8 mouse cellular contexts compared by ENCODE assay signal in genomic region chr7:28597642-28598446, GRCm38 (mm10). TPM values are rescaled to one million over a fixed set of nuclear protein-coding genes. Genes with fewer than 3 reads are reported as not detected.
DNase-seq lines count a peak whose midpoint lies in the region; ATAC-seq and TF ChIP-seq lines count a peak whose summit lies in the region.

Gene Samd4b (minus strand): TSS chr7:28598144.
Gene Pak4 (minus strand): TSS chr7:28598185.

- H3K9ac ChIP-seq in ES-Bruce4 (ENCODE audit: low read depth, poor library complexity, severe bottlenecking) = peak within 1 kb of the TSS; percentile 85
- peak within 1 kb of the TSS; percentile 71 for H3K9ac ChIP-seq in forebrain, embryonic 14.5 days (ENCODE audit: low read length)
- H3K9ac ChIP-seq in neural tube, embryonic 15.5 days (replicated peaks) = peak within 1 kb of the TSS; percentile 59

- H3K4me2 ChIP-seq in forebrain, embryonic 14.5 days (ENCODE audit: low read length) = peak within 1 kb of the TSS; percentile 76
- H3K4me2 ChIP-seq in neural tube, embryonic 15.5 days = peak within 1 kb of the TSS; percentile 84

- no peaks in the 10 kb centered on the region for H3K36me3 ChIP-seq in ES-Bruce4 (ENCODE audit: control insufficient read depth, insufficient read depth, low read length, poor library complexity, severe bottlenecking)
- no peaks in the 10 kb centered on the region for H3K36me3 ChIP-seq in forebrain, embryonic 14.5 days (ENCODE audit: control insufficient read depth, insufficient read depth, low read length)
- no peaks in the 10 kb centered on the region for H3K36me3 ChIP-seq in neural tube, embryonic 15.5 days

- peak; percentile 90 for ATAC-seq in cerebellum, adult (ENCODE audit: insufficient number of reproducible peaks, low FRiP score, low TSS enrichment)
- ATAC-seq in forebrain, embryonic 14.5 days = peak; percentile 96
- peak; percentile 92 for ATAC-seq in neural tube, embryonic 15.5 days (ENCODE audit: low FRiP score)

- H3K4me3 ChIP-seq in ES-Bruce4 (ENCODE audit: low read depth, low read length) = peak within 1 kb of the TSS; percentile 77
- peak within 1 kb of the TSS; percentile 57 for H3K4me3 ChIP-seq in forebrain, embryonic 14.5 days (ENCODE audit: low read depth, low read length)
- H3K4me3 ChIP-seq in neural tube, embryonic 15.5 days (replicated peaks) = peak within 1 kb of the TSS; percentile 61

- no peak for TF ChIP-seq POLR2A in ES-Bruce4 (IDR thresholded peaks at IDR 0.05; ENCODE audit: insufficient read depth, low read length)

- under 1% methylated on average over 66 of the region's 66 CpGs for WGBS in forebrain, embryonic 14.5 days
- under 1% methylated on average over 66 of the region's 66 CpGs for WGBS in neural tube, embryonic 15.5 days

- no peak for TF ChIP-seq EP300 in ES-Bruce4 (IDR thresholded peaks at IDR 0.05; ENCODE audit: insufficient read depth, low read depth, low read length)

- H3K27ac ChIP-seq in ES-Bruce4 (ENCODE audit: insufficient read depth, low read length) = peak within 1 kb of the TSS; percentile 85
- peak within 1 kb of the TSS; percentile 86 for H3K27ac ChIP-seq in forebrain, embryonic 14.5 days (ENCODE audit: low read depth, low read length)
- peak within 1 kb of the TSS; percentile 89 for H3K27ac ChIP-seq in neural tube, embryonic 15.5 days (replicated peaks)

- peaks cover 21% of the 10 kb centered on the region for H3K4me1 ChIP-seq in ES-Bruce4 (ENCODE audit: control insufficient read depth, insufficient read depth, low read length)
- peaks cover 16% of the 10 kb centered on the region for H3K4me1 ChIP-seq in forebrain, embryonic 14.5 days (ENCODE audit: control insufficient read depth, insufficient read depth, low read length)
- H3K4me1 ChIP-seq in neural tube, embryonic 15.5 days = peaks cover 62% of the 10 kb centered on the region

- H3K27me3 ChIP-seq in ES-Bruce4 (ENCODE audit: control insufficient read depth, insufficient read depth, low read length, poor library complexity, severe bottlenecking) = no peaks in the 10 kb centered on the region
- H3K27me3 ChIP-seq in forebrain, embryonic 14.5 days (replicated peaks; ENCODE audit: control insufficient read depth, insufficient read depth, low read length) = no peaks in the 10 kb centered on the region
- no peaks in the 10 kb centered on the region for H3K27me3 ChIP-seq in neural tube, embryonic 15.5 days (replicated peaks)

- H3K9me3 ChIP-seq in ES-Bruce4 (replicated peaks; ENCODE audit: control insufficient read depth, insufficient read depth, low read length, poor library complexity, severe bottlenecking) = no peaks in the 10 kb centered on the region
- H3K9me3 ChIP-seq in forebrain, embryonic 14.5 days (replicated peaks; ENCODE audit: control insufficient read depth, low read length) = no peaks in the 10 kb centered on the region
- H3K9me3 ChIP-seq in neural tube, embryonic 15.5 days (replicated peaks) = no peaks in the 10 kb centered on the region

- DNase-seq in forebrain, embryonic 14.5 days (ENCODE audit: low spot score) = peak; percentile 99
- DNase-seq in heart, postnatal 14 days = peak; percentile 99 to 100
- peak; percentile 99 for DNase-seq in layer of hippocampus, adult 11-12 months (ENCODE audit: low spot score)
- DNase-seq in lung, adult 18-20 months = peak; percentile 99 to 100
- DNase-seq in testis, postnatal 14 days (ENCODE audit: low spot score) = peak; percentile 100

- TF ChIP-seq CTCF in ES-Bruce4 (IDR thresholded peaks at IDR 0.05; ENCODE audit: low read depth, low read length) = no peak

- intact Hi-C loops in heart, postnatal 14 days (cut with DNase I) = no loop called here

RNA-seq across cellular contexts. Expression of gene Samd4b, which starts in this region (rescaled TPM):
- polyA plus RNA-seq in ES-Bruce4 (2011; ENCODE audit: insufficient read depth, insufficient read length, low read depth, missing spikeins) = 86.0 and 94.1 TPM in 2 replicates
- polyA plus RNA-seq in forebrain, embryonic 14.5 days (2014; fragmentation: Nextera tagmentation; extraction: Ambion mirVana) = 20.1 and 24.1 TPM in 2 replicates
- 10 to 100 TPM; 32.1 to 32.4 TPM for total RNA-seq in heart, postnatal 14 days (2021)
- polyA plus RNA-seq in neural tube, embryonic 15.5 days (2015; fragmentation: Nextera tagmentation; extraction: Ambion mirVana) = 20.3 and 22.8 TPM in 2 replicates

RNA-seq across cellular contexts. Expression of gene Pak4, which starts in this region (rescaled TPM):
- polyA plus RNA-seq in ES-Bruce4 (2011; ENCODE audit: insufficient read depth, insufficient read length, low read depth, missing spikeins) = 64.4 and 75.1 TPM in 2 replicates
- 12.6 and 16.0 TPM in 2 replicates for polyA plus RNA-seq in forebrain, embryonic 14.5 days (2014; fragmentation: Nextera tagmentation; extraction: Ambion mirVana)
- total RNA-seq in heart, postnatal 14 days (2021) = 1 to 10 TPM; 8.5 to 9.9 TPM
- 16.0 and 23.1 TPM in 2 replicates for polyA plus RNA-seq in neural tube, embryonic 15.5 days (2015; fragmentation: Nextera tagmentation; extraction: Ambion mirVana)

Comparison
In these comparisons a context has a peak if more than half of its experiments do, and no peak if none do; other contexts are left out.
1. Peak in every context shown above with its lines: DNase-seq, ATAC-seq, H3K4me3 ChIP-seq and H3K27ac ChIP-seq.